Mouse (Mus musculus) embryo, embryonic 11 days (tissue): ENCODE results near the gene Ssx9.
A peak's percentile ranks its signal among the peaks of the same experiment; 100 is the strongest.
"Not testable (repeated sequence)": the region's sequence is repeated elsewhere in the genome, so short reads cannot be mapped to it uniquely, and the experiment has no call there.

ENCODE experiments used
- DNase-seq: peaks from one replicate; pipeline ENCODE4 v3.0.0-alpha.2; 2015

Gene Ssx9

GRCm38 (mm10) chrX:8748132-8748531 lies at the start of gene Ssx9:
Gene Ssx9, plus strand, starts transcription at chrX:8748432.
- DNase-seq = not testable (repeated sequence)

- DNase-seq = peak; percentile 0
These were observed 15.3 kb upstream of the Ssx9 start for GRCm38 (mm10) chrX:8732907-8733306.

DNA sequence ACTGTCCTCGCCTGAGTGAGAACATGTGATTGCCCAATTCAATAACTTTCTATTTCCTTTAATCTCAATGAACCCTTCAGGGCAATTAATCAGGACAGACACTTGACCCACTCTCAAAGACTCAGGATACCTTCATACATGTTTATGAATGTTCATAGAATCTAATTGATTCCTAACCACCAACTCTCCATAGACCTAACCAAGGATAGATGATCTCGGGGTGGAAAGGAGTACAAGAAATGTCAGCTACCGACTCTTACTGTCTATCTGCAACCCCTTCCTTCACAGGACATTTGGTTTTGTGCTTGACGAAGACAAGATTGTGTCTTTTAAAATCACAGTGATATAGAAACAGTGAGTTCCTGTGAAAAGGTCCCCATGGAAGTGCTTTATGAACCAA lies 55.2 kb downstream of the Ssx9 start, which contains the start of gene Ssxb5:
Ssxb5 (plus strand) TSS at position 301 of the 400 bp plus-strand sequence.
- not testable (repeated sequence) for DNase-seq
